Mouse (Mus musculus) intestine, embryonic 14.5 days (tissue): Measurements from ENCODE around the gene Cntrob. TPM values are rescaled to one million over a fixed set of nuclear protein-coding genes. Genes with fewer than 3 reads are reported as not detected.
A peak's percentile ranks its signal among the peaks of the same experiment; 100 is the strongest.

Experiments
- ATAC-seq: fragments of 200-750 bp; cut with Nextera tagmentation; replicated peaks from 2 replicates; pipeline ENCODE4 v1.8.0; 2017; ENCODE audit warnings: low read depth, moderate number of reproducible peaks, moderate TSS enrichment, moderate library complexity; ENCODE audit not compliant: low FRiP score, low TSS enrichment
- DNase-seq: peaks from one replicate; pipeline ENCODE4 v3.0.0-alpha.2; 2018; ENCODE audit warnings: low spot score
- H3K27ac ChIP-seq: fragments of 300-500 bp; sonication (generic); 2 replicates; pipeline ENCODE4 v1.5.1; 2014; ENCODE audit warnings: low read depth, mild to moderate bottlenecking, control low read depth
- H3K27me3 ChIP-seq: fragments of 300-500 bp; sonication (generic); replicated peaks from 2 replicates; pipeline ENCODE4 v1.6.1; 2014; ENCODE audit warnings: low read length, control low read depth; ENCODE audit not compliant: control insufficient read depth, insufficient read depth
- H3K36me3 ChIP-seq: fragments of 300-500 bp; sonication (generic); 2 replicates; pipeline ENCODE4 v1.6.1; 2014; ENCODE audit warnings: low read length, control low read depth; ENCODE audit not compliant: control insufficient read depth, insufficient read depth
- H3K4me1 ChIP-seq: fragments of 300-500 bp; sonication (generic); replicated peaks from 2 replicates; pipeline ENCODE4 v1.6.1; 2014; ENCODE audit warnings: low read length, control low read depth, mixed read lengths; ENCODE audit not compliant: control insufficient read depth, insufficient read depth
- H3K4me2 ChIP-seq: fragments of 300-500 bp; sonication (generic); 2 replicates; pipeline ENCODE4 v1.6.1; 2014; ENCODE audit warnings: low read length
- H3K4me3 ChIP-seq: fragments of 300-500 bp; sonication (generic); 2 replicates; pipeline ENCODE4 v1.5.1; 2014; ENCODE audit warnings: low read depth, low read length, control low read depth, mixed read lengths
- H3K9ac ChIP-seq: fragments of 300-500 bp; sonication (generic); 2 replicates; pipeline ENCODE4 v1.6.1; 2014; ENCODE audit warnings: mild to moderate bottlenecking, low read length
- H3K9me3 ChIP-seq: fragments of 300-500 bp; sonication (generic); 2 replicates; pipeline ENCODE4 v1.6.1; 2016; ENCODE audit warnings: low read length, control low read depth; ENCODE audit not compliant: control insufficient read depth
- WGBS: fragments of 180-500 bp; shearing (Covaris S2); extraction: QIAGEN DNeasy Blood & Tissue Kit; methylation state at CpG from one replicate; pipeline ENCODE4 v1.1.7; 2014; 5-methylcytosine and 5-hydroxymethylcytosine counted together
- polyA plus RNA-seq: library from polyadenylated mRNA; unstranded; fragments of >200 nt; fragmentation: Nextera tagmentation; extraction: Ambion mirVana; gene quantifications from 2 replicates; pipeline ENCODE4 v1.2.1, GENCODE M21; 2014

The Cntrob gene
- polyA plus RNA-seq, 1 experiment from 2014 or later = 15.5 TPM

DNA sequence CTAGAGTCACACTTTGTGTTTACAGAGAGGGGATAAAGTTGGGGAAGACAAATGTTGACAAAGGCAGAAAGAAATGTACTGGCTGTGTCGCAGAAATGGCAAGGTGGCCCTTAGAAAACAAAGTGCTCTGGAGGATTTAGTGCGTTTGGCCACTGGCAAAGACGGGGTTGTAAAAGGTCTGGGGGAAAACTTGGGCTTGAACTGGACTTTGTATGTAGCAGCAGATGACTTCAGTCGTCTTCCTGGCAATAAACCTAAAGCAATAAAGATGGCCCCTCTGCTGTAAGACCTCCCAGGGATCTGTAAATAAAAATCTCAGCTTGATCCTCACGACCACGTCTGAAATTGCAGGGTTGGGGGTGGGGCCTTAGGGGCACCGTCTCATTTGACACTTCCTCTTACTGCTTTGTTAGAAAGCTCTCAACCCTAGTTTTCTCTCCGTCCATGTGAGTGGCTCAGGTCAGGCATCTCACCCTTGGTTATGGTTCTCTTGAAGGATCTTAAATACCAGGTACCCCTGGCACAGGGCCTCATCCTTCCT is 9.2 kb upstream of the Cntrob start:
- H3K4me2 ChIP-seq = peak overlapping the region; percentile 69
- peak overlapping the region; percentile 79 for H3K27ac ChIP-seq
- WGBS = 21% methylated on average over 8 of the region's 8 CpGs
- DNase-seq = peak; percentile 67
- H3K36me3 ChIP-seq = no peaks in the 10 kb centered on the region
- no peaks in the 10 kb centered on the region for H3K9me3 ChIP-seq
- no peak overlapping the region for H3K4me3 ChIP-seq
- ATAC-seq = peak; percentile 52
- H3K27me3 ChIP-seq = peaks cover 2% of the 10 kb centered on the region; the same call in 1 of the 2 replicates
- peaks cover 14% of the 10 kb centered on the region for H3K4me1 ChIP-seq
- H3K9ac ChIP-seq = no peak overlapping the region

DNA sequence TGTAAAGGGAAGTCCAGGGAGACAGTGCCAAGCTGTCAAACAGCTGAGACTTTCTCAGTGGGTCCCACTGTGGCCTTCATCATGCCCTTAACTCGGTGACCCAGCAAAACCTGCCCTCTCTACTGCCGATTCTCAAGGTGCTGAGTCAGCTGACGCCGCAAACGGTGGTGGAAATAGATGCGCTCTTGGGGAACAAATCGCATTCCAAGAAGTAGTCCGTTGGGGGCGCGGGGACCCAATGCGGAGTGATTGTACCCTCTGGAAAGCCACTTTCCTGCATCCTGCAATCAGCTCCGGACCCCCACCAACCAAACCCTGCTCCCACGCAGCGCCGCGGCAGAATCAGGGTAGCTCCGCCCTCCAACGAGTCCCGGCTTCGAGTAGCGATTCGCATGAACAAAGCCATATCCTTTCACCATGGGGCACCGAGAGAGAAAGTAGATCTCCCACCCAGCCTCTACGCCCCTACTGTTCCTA is 8.4 kb upstream of the Cntrob start:
- H3K4me3 ChIP-seq = peak overlapping the region; percentile 48
- H3K4me1 ChIP-seq = peaks cover 15% of the 10 kb centered on the region
- no peaks in the 10 kb centered on the region for H3K9me3 ChIP-seq
- peak overlapping the region; percentile 48 for H3K9ac ChIP-seq
- peak overlapping the region; percentile 69 for H3K4me2 ChIP-seq
- H3K27ac ChIP-seq = peak overlapping the region; percentile 79
- ATAC-seq (peak; percentile 40), DNase-seq (peak; percentile 91)
- WGBS = under 1% methylated on average over 24 of the region's 24 CpGs
- H3K27me3 ChIP-seq = peaks cover 10% of the 10 kb centered on the region
- no peaks in the 10 kb centered on the region for H3K36me3 ChIP-seq

DNA sequence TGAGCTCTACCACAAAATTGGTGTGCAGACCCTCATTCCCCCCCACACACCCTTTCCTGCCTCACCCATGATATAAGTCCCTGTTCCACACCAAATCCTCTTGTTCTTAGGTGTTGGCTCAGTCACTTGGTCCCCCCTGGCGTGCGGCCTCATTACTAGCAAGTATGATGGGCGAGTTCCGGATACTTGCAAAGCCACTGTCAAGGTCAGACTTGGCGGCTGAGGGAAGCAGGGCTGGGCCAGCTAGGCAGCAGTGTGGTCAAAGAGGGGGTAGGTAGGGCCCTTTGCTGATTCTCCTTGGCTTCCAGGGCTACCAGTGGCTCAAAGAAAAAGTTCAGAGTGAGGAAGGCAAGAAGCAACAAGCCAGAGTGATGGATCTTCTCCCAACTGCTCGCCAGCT is 7.6 kb upstream of the Cntrob start:
- no peak for DNase-seq
- Histone ChIP-seq H3K27ac (no peak overlapping the region), H3K27me3 (peaks cover 16% of the 10 kb centered on the region), H3K36me3 (no peaks in the 10 kb centered on the region), H3K9ac (no peak overlapping the region), H3K4me2 (peak overlapping the region; percentile 69; the same call in 1 of the 2 replicates), H3K9me3 (no peaks in the 10 kb centered on the region), H3K4me1 (peaks cover 21% of the 10 kb centered on the region), H3K4me3 (no peak overlapping the region)
- ATAC-seq = no peak
- 89% methylated on average over 6 of the region's 6 CpGs for WGBS

DNA sequence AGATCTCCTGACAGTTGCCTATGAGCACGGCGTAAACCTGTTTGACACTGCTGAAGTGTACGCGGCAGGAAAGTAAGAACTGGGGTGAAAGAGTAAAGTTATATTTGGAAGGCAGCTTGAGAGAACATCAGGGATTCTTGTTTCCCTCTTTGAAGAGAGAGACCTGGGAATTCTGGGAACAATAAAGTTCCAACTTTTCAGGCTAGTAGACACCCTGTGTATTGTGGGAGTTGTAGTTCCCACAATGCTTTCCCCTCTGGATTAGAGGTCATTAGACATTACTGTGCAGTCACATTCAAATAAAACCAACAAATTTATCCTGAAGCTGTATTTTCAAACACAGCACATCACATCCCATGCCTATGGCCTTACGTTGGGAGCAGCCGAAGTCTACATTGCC is 4.9 kb upstream of the Cntrob start:
- no peak for ATAC-seq
- Histone ChIP-seq H3K9me3 (no peaks in the 10 kb centered on the region), H3K36me3 (no peaks in the 10 kb centered on the region), H3K4me3 (no peak overlapping the region), H3K4me1 (peaks cover 27% of the 10 kb centered on the region), H3K27ac (no peak overlapping the region), H3K4me2 (no peak overlapping the region), H3K27me3 (peaks cover 16% of the 10 kb centered on the region), H3K9ac (no peak overlapping the region)
- 87% methylated on average over 6 of the region's 6 CpGs for WGBS
- no peak for DNase-seq

DNA sequence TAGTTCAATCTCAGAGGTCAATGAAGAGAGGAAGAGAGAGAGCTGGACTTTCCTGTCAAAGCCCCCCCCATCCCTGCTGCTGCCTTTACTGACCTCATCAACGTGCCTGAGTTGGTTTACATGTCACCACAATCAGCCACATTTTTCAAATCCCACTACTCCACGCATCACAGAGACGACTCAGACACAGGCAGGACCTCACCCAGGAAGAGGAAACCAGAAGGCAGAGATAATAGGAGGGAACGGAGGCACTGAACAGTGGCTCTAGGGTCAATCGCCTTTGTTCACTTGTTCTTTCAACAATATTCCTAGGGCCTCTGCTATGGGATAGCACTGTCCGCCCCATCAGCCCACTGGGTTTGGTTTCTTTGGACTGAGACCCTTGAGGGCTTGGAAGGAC is 4.1 kb upstream of the Cntrob start:
- Histone ChIP-seq H3K36me3 (no peaks in the 10 kb centered on the region), H3K4me2 (no peak overlapping the region), H3K4me1 (peaks cover 28% of the 10 kb centered on the region), H3K27ac (no peak overlapping the region), H3K4me3 (no peak overlapping the region), H3K27me3 (peaks cover 16% of the 10 kb centered on the region), H3K9me3 (no peaks in the 10 kb centered on the region), H3K9ac (no peak overlapping the region)
- 45% methylated on average over 6 of the region's 6 CpGs for WGBS
- no peak for ATAC-seq
- no peak for DNase-seq

DNA sequence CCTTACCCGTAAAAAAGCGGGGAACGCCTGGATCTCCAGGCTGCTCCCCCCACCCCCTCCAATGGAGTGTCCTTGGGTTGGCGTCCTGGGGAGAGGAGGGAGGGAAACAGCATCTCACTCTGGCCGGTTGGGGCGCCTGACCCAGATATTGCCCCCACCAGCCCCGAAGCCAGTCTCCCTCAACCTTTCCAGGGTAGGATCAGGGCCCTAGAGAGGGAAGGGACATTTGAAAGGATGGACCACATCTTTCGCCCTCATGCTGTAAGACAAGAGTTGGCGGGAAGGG is 3.5 kb upstream of the Cntrob start:
- H3K4me1 ChIP-seq = peaks cover 29% of the 10 kb centered on the region
- ATAC-seq (no peak), DNase-seq (no peak)
- no peaks in the 10 kb centered on the region for H3K9me3 ChIP-seq
- WGBS = 10% methylated on average over 9 of the region's 9 CpGs
- H3K9ac ChIP-seq = no peak overlapping the region
- H3K27ac ChIP-seq = no peak overlapping the region
- peaks cover 16% of the 10 kb centered on the region for H3K27me3 ChIP-seq
- H3K36me3 ChIP-seq = no peaks in the 10 kb centered on the region
- peak overlapping the region; percentile 89 for H3K4me2 ChIP-seq
- H3K4me3 ChIP-seq = peak overlapping the region; percentile 47; the same call in 1 of the 2 replicates

DNA sequence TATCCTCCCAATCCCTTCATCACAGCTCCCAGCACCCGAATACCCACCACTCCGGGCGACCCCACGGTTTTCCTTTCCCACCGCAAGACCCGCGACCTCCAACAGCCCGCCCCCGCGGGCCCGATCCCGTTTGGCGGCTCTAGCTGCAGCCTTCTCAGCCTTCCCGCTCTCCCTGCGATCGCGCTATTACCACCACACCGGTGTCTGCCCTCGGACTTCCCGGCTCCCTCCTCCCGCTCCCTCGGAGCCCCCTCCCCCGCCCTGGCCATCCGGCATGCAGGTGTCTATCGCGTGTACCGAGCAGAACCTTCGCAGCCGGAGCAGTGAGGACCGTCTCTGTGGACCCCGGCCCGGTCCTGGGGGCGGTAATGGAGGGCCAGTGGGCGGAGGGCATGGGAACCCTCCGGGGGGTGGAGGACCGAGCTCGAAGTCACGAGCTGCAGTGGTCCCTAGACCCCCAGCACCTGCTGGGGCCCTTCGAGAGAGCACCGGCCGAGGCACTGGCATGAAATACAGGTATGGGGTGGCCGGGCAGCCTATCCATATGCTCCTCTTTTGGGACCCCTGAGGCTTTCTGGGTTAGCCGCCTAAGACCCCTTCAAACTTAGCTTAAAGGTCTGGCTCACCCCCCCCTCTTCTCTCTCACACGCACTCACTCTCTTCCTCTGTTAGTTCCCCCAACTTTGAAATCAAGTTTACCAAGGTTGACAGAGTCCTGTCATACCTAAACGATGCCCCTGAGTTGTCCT is 3.0 kb upstream of the Cntrob start:
- WGBS = under 1% methylated on average over 45 of the region's 45 CpGs
- Histone ChIP-seq H3K27ac (no peak overlapping the region), H3K27me3 (peaks cover 16% of the 10 kb centered on the region), H3K4me2 (peak overlapping the region; percentile 89), H3K36me3 (no peaks in the 10 kb centered on the region), H3K9ac (peak overlapping the region; percentile 42), H3K4me3 (peak overlapping the region; percentile 47), H3K4me1 (peaks cover 29% of the 10 kb centered on the region), H3K9me3 (no peaks in the 10 kb centered on the region)
- DNase-seq = no peak
- peak; percentile 26 for ATAC-seq

DNA sequence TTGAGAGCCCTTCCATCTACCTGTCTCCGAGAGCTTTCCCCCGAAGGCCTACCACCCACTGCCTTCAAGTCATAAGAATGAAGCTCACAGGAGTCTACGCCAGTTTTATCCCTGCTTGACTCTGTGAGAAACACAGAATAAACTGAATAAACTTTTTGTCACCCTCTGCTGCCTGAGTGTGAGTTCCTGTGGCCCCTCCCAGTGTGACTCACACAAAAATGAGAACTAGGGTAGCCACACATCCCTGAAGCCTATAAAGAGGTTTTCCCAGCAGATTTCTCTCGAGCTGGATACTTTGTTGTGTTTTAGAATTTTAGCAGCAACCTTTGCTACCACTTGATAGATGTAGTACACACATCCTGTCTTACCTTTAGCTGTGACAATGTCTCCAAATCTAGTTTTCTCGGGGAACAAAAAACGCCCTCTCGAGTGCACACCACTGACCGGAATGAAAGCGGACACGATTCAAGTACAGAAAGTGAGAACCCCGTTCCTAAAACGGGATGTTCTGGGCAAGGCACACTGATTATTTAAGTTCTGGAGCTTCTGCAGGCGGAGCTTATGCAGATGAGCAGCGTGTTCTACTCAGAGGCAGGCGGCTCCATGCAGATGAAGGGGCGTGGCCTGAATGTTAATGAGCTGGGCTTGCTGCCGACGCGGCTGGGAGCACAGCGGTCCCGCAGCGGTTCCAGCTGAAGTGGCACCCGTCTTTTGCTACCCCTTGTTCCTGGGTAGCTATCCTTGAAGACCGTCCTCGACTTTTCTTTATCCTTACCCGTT is 2.2 kb upstream of the Cntrob start, which contains the start of gene Kcnab3:
Gene Kcnab3, plus strand, starts transcription at position 631 of the 780 bp plus-strand sequence.
- peak within 1 kb of the TSS; percentile 42 for H3K9ac ChIP-seq
- H3K4me2 ChIP-seq = peak within 1 kb of the TSS; percentile 89
- peaks cover 26% of the 10 kb centered on the region for H3K4me1 ChIP-seq
- H3K4me3 ChIP-seq = peak within 1 kb of the TSS; percentile 47
- ATAC-seq (peak; percentile 60), DNase-seq (peak; percentile 85)
- H3K36me3 ChIP-seq = 0 out of 2 replicates have a peak, but pooled peaks cover 3% of the 10 kb centered on the region
- no peaks in the 10 kb centered on the region for H3K9me3 ChIP-seq
- 0 out of 2 replicates have a peak within 1 kb of the TSS, but pooled peaks have one; percentile 6 for H3K27ac ChIP-seq
- 12% methylated on average over 26 of the region's 26 CpGs for whole genome bisulfite sequencing
- H3K27me3 ChIP-seq = peaks cover 16% of the 10 kb centered on the region
